Mouse (Mus musculus) G1E (cell line): ENCODE results near the gene Pfn3.

Experiments
- CTCF ChIP-seq: IDR thresholded peaks from 2 replicates; pipeline ENCODE4 v1.5.1; 2012; ENCODE audit warnings: low read depth, low read length, inconsistent platforms, mixed read lengths
- GATA1 ChIP-seq: IDR thresholded peaks from 2 replicates; pipeline ENCODE4 v1.6.1; 2012; ENCODE audit warnings: borderline replicate concordance, low read length, inconsistent platforms, mixed read lengths
- POLR2AphosphoS5 ChIP-seq: IDR thresholded peaks from 2 replicates; pipeline ENCODE4 v1.6.1; 2012; ENCODE audit warnings: low read depth, low read length, inconsistent platforms; ENCODE audit not compliant: insufficient replicate concordance
- TAL1 ChIP-seq: conservative IDR thresholded peaks from 2 replicates; pipeline ENCODE4 v1.6.1; 2012; ENCODE audit warnings: low read depth, low read length, inconsistent platforms, mixed read lengths

DNA sequence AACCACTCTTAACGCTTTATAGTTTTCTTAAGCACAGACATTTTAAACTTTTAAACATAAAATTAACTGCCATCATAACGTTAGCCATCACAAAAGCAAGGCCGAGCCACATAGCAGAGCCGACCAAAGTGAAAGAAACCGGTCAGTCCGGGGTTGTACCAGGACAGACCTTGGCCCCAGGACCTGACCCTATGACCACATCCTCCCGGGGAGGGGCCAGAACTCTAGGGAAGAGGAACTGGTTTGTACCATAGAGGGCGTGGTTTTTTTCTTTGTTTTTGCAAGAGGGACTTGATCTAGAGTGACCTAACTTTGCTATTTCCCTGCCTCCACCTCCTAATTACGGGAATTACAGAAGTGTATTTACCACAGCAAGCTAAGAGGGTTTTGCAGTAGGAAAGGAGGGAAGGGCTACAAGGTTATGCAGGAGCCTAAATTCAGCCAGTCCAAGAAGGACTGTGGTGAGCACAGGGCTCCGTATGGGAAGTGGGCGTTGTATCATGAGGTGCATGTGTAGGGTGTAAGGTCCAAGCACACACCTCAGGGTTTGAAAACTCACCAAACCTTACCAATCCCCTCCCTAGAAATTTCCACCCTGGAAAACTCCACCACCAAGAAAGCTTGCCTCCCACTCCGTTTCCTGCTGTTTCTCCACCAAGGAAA is 14.3 kb upstream of the Pfn3 start:
- TF ChIP-seq CTCF (no peak), POLR2AphosphoS5 (no peak), TAL1 (no peak), GATA1 (no peak)
